Mouse (Mus musculus) ES-Bruce4 (cell line): ENCODE measurements around the gene Ralbp1.

Experiments used
- CTCF ChIP-seq: IDR thresholded peaks from one replicate; pipeline ENCODE4 v1.8.1; 2011; ENCODE audit warnings: low read depth, low read length
- EP300 ChIP-seq: IDR thresholded peaks from 2 replicates; pipeline ENCODE4 v1.6.1; 2011; ENCODE audit warnings: low read depth, low read length; ENCODE audit not compliant: insufficient read depth
- POLR2A ChIP-seq: IDR thresholded peaks from one replicate; pipeline ENCODE4 v1.8.1; 2011; ENCODE audit warnings: low read length; ENCODE audit not compliant: insufficient read depth

DNA sequence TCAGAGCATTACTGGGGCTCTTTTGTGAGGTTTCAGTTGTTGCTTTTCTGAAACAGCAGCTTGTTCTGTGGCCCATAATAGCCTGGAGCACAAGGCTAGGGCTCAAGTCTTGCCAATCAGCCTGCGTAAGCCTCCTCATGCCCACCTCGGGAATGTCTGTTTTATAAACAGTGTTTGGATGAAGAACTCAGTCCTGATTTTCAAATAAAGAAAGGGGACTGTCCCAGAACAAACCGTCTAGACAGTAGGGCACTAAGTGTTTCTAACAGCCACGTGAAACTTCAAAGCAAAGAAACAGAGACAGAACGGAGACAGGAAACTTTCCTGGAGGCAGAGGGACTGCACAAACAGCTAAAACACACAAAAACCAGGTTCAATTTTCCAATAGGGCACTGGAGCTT, 14.0 kb downstream of the Ralbp1 start:
- TF ChIP-seq CTCF (no peak), POLR2A (no peak), EP300 (no peak)
